Mouse (Mus musculus): Measurements from ENCODE around the gene Iqcn. TPM values are rescaled to one million over a fixed set of nuclear protein-coding genes. Genes with fewer than 3 reads are reported as not detected.

Iqcn gene
- polyA plus RNA-seq, 2 experiments from 2014 or later: 0.07 TPM; not detected in 1

GRCm38 (mm10) chr8:70701048-70701981 lies 1.9 kb upstream of the Iqcn start:
- no peak for ATAC-seq

GRCm38 (mm10) chr8:70701982-70702841 lies 1.0 kb upstream of the Iqcn start:
- no peak for ATAC-seq

- no peak for ATAC-seq
These were observed 445 bp upstream of the Iqcn start for GRCm38 (mm10) chr8:70702842-70703182.

GRCm38 (mm10) chr8:70708281-70708680 lies 5.0 kb downstream of the Iqcn start:
- ATAC-seq: no peak

- no peak for ATAC-seq
These were observed 6.5 kb downstream of the Iqcn start for GRCm38 (mm10) chr8:70709794-70710193.

- no peak for ATAC-seq
These were observed 7.0 kb downstream of the Iqcn start for GRCm38 (mm10) chr8:70710296-70710695.

GRCm38 (mm10) chr8:70711041-70711440 lies 7.8 kb downstream of the Iqcn start:
- no peak for ATAC-seq

- ATAC-seq: no peak
These were observed 10.7 kb downstream of the Iqcn start for GRCm38 (mm10) chr8:70713991-70714390.

- ATAC-seq: no peak
These were observed 11.8 kb downstream of the Iqcn start for GRCm38 (mm10) chr8:70715086-70715485.

GRCm38 (mm10) chr8:70716521-70717400 lies 13.5 kb downstream of the Iqcn start:
- ATAC-seq: no peak

GRCm38 (mm10) chr8:70718297-70718696 lies 15.0 kb downstream of the Iqcn start, which contains the start of gene Gm3336:
Gene Gm3336 (plus strand): TSS chr8:70718543.
- ATAC-seq: peak; percentile 86

- ATAC-seq: no peak
These were observed 16.6 kb downstream of the Iqcn start for GRCm38 (mm10) chr8:70719796-70720270.

- ATAC-seq: peak; percentile 65
These were observed 17.5 kb downstream of the Iqcn start for GRCm38 (mm10) chr8:70720739-70721138.

GRCm38 (mm10) chr8:70721601-70722000 lies 18.3 kb downstream of the Iqcn start:
- ATAC-seq: no peak

- ATAC-seq: no peak
These were observed 20.4 kb downstream of the Iqcn start, which contains the start of gene Pde4c for GRCm38 (mm10) chr8:70723486-70724210. Gene Pde4c (plus strand): TSS chr8:70723720.

GRCm38 (mm10) chr8:70724216-70724615 lies 21.0 kb downstream of the Iqcn start:
- ATAC-seq: no peak

GRCm38 (mm10) chr8:70725792-70726447 lies 22.7 kb downstream of the Iqcn start:
- ATAC-seq: no peak

- no peak for ATAC-seq
These were observed 23.5 kb downstream of the Iqcn start for GRCm38 (mm10) chr8:70726721-70727120.

GRCm38 (mm10) chr8:70729808-70730475 lies 26.7 kb downstream of the Iqcn start:
- peak; percentile 75 for ATAC-seq

GRCm38 (mm10) chr8:70730956-70731355 lies 27.7 kb downstream of the Iqcn start:
- no peak for ATAC-seq
